Comparison of ENCODE assay signal across 49 mouse cellular contexts in genomic region chr7:140747402-140747801, GRCm38 (mm10). TPM values are rescaled to one million over a fixed set of nuclear protein-coding genes. Genes with fewer than 3 reads are reported as not detected.
"Had no signal": no experiment of that assay in that cellular context is flagged by ENCODE, and none has a peak within 500 bp of the region (broad histone marks: within the 10 kb centered on the region; RNA-seq: fewer than 3 reads in every experiment).

No protein-coding gene starts in this region.

- H3K27ac ChIP-seq: heart, adult 2 months; heart, embryonic 10.5 days; heart, embryonic 13.5 days; heart, embryonic 15.5 days; hindbrain, embryonic 10.5 days; hindbrain, embryonic 12.5 days; hindbrain, embryonic 13.5 days; hindbrain, embryonic 14.5 days; hindbrain, embryonic 15.5 days; hindbrain, postnatal 0 days; intestine, embryonic 15.5 days; kidney, embryonic 15.5 days; kidney, postnatal 0 days had no signal

- H3K9ac ChIP-seq: heart, embryonic 13.5 days; heart, embryonic 15.5 days; hindbrain, embryonic 12.5 days; hindbrain, embryonic 13.5 days; hindbrain, embryonic 14.5 days; hindbrain, embryonic 15.5 days; intestine, embryonic 15.5 days; kidney, embryonic 15.5 days had no signal

- H3K4me2 ChIP-seq: heart, embryonic 11.5 days; heart, embryonic 13.5 days; heart, embryonic 15.5 days; hindbrain, embryonic 12.5 days; hindbrain, embryonic 13.5 days; hindbrain, embryonic 14.5 days; hindbrain, embryonic 15.5 days; intestine, embryonic 15.5 days; kidney, embryonic 15.5 days had no signal

- H3K4me1 ChIP-seq: heart, embryonic 10.5 days; heart, embryonic 13.5 days; heart, embryonic 15.5 days; hindbrain, embryonic 10.5 days; hindbrain, embryonic 12.5 days; hindbrain, embryonic 13.5 days; hindbrain, embryonic 15.5 days; intestine, embryonic 15.5 days; kidney, embryonic 15.5 days had no signal

- DNase-seq: heart, adult 2 months; heart, postnatal 10 days; heart, postnatal 14 days; heart, postnatal 36 days; heart, postnatal 4 days; kidney, adult 11 months; kidney, adult 18-20 months; kidney, adult 2 months; kidney, adult 8-10 months; kidney, adult 9 months; kidney, postnatal 10 days; kidney, postnatal 14 days; kidney, postnatal 25 days; kidney, postnatal 36 days; kidney, postnatal 4 days had no signal

- H3K27me3 ChIP-seq: heart, embryonic 13.5 days; heart, embryonic 15.5 days; hindbrain, embryonic 12.5 days; hindbrain, embryonic 13.5 days; hindbrain, embryonic 15.5 days; intestine, embryonic 15.5 days; kidney, embryonic 15.5 days had no signal

- H3K4me3 ChIP-seq: heart, adult 2 months; heart, embryonic 10.5 days; heart, embryonic 13.5 days; heart, embryonic 15.5 days; hindbrain, embryonic 10.5 days; hindbrain, embryonic 12.5 days; hindbrain, embryonic 13.5 days; hindbrain, embryonic 15.5 days; intestine, embryonic 15.5 days; kidney, embryonic 15.5 days had no signal

- H3K36me3 ChIP-seq: heart, embryonic 10.5 days; heart, embryonic 13.5 days; heart, embryonic 15.5 days; hindbrain, embryonic 10.5 days; hindbrain, embryonic 12.5 days; hindbrain, embryonic 13.5 days; hindbrain, embryonic 15.5 days; intestine, embryonic 15.5 days; kidney, embryonic 15.5 days had no signal

- ATAC-seq: hindbrain, embryonic 16.5 days; hindbrain, postnatal 0 days; inflammation-experienced regulatory T-cells, adult 6 months; intestine, embryonic 15.5 days; intestine, embryonic 16.5 days; intestine, postnatal 0 days had no signal

- H3K9me3 ChIP-seq: heart, embryonic 10.5 days; heart, embryonic 13.5 days; heart, embryonic 15.5 days; hindbrain, embryonic 10.5 days; hindbrain, embryonic 12.5 days; hindbrain, embryonic 13.5 days; hindbrain, embryonic 15.5 days; intestine, embryonic 15.5 days; kidney, embryonic 15.5 days had no signal

RNA-seq across cellular contexts. Expression of gene Cyp2e1, which starts 16.1 kb away (rescaled TPM):
- total RNA-seq: hematopoietic stem cell, adult 5-6 weeks; hindbrain, postnatal 0 days; layer of hippocampus, adult 18-20 months; layer of hippocampus, postnatal 10 days; layer of hippocampus, postnatal 14 days; layer of hippocampus, postnatal 25 days; layer of hippocampus, postnatal 36 days had no signal
- polyA plus RNA-seq: heart, embryonic 10.5 days; heart, embryonic 11.5 days; heart, embryonic 13.5 days; heart, embryonic 14.5 days; heart, embryonic 15.5 days; heart, embryonic 16.5 days; heart, postnatal 0 days; hindbrain, embryonic 10.5 days; hindbrain, embryonic 11.5 days; hindbrain, embryonic 12.5 days; hindbrain, embryonic 13.5 days; hindbrain, embryonic 14.5 days; hindbrain, embryonic 15.5 days; hindbrain, embryonic 16.5 days; hindbrain, postnatal 0 days; inflammation-experienced regulatory T-cells, adult 6 months; intestine, embryonic 14.5 days; intestine, embryonic 15.5 days; intestine, embryonic 16.5 days; intestine, postnatal 0 days had no signal

RNA-seq across cellular contexts. Expression of gene Syce1, which starts 40.2 kb away (rescaled TPM):
- total RNA-seq: heart, adult 2 months; heart, postnatal 10 days; heart, postnatal 14 days; heart, postnatal 25 days; heart, postnatal 36 days; hindbrain, postnatal 0 days; layer of hippocampus, adult 18-20 months; layer of hippocampus, postnatal 10 days; layer of hippocampus, postnatal 14 days; layer of hippocampus, postnatal 25 days had no signal
- polyA plus RNA-seq: heart, embryonic 14.5 days; inflammation-experienced regulatory T-cells, adult 6 months; kidney, postnatal 0 days; large intestine, adult 2 months had no signal

RNA-seq across cellular contexts. Expression of gene Olfr541, which starts 50.3 kb away (rescaled TPM):
- total RNA-seq: heart, adult 2 months; heart, adult 8-10 months; heart, postnatal 10 days; heart, postnatal 14 days; heart, postnatal 25 days; heart, postnatal 36 days; heart, postnatal 4 days; hematopoietic stem cell, adult 5-6 weeks; hindbrain, postnatal 0 days; layer of hippocampus, adult 18-20 months; layer of hippocampus, postnatal 10 days; layer of hippocampus, postnatal 14 days; layer of hippocampus, postnatal 25 days; layer of hippocampus, postnatal 36 days; left cerebral cortex, adult 18-20 months had no signal
- polyA plus RNA-seq: heart, adult 2 months; heart, embryonic 10.5 days; heart, embryonic 11.5 days; heart, embryonic 13.5 days; heart, embryonic 14.5 days; heart, embryonic 15.5 days; heart, embryonic 16.5 days; heart, postnatal 0 days; hindbrain, embryonic 10.5 days; hindbrain, embryonic 11.5 days; hindbrain, embryonic 12.5 days; hindbrain, embryonic 13.5 days; hindbrain, embryonic 14.5 days; hindbrain, embryonic 15.5 days; hindbrain, embryonic 16.5 days; hindbrain, postnatal 0 days; inflammation-experienced regulatory T-cells, adult 6 months; intestine, embryonic 14.5 days; intestine, embryonic 15.5 days; intestine, embryonic 16.5 days; intestine, postnatal 0 days; kidney, adult 2 months; kidney, embryonic 14.5 days; kidney, embryonic 15.5 days; kidney, embryonic 16.5 days; kidney, postnatal 0 days; large intestine, adult 2 months had no signal
